Mouse (Mus musculus): ENCODE data around the gene Uggt2. TPM values are rescaled to one million over a fixed set of nuclear protein-coding genes. Genes with fewer than 3 reads are reported as not detected.

Uggt2 gene
- polyA plus RNA-seq, 1 experiment, result 2.6 TPM

DNA sequence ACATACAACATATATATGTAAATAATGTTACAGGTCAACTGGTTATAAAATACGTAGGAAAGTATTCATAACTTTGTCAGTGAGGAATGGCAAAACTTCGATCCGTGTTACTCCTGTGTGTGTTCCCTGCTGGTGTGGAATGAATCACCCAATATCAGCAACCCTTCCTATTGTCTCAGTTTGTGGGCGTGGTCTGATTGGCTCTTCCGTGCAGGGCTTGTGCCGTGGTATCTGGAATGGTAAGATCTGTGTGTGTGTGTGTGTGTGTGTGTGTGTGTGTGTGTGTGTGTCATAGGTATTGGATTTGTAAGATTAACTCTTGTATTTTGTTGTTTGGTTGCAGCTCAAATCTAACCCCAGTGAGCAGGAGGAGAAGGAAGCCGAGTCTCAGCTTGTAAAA is 131.6 kb downstream of the Uggt2 start:
- Histone ChIP-seq H3K4me3 (ENCODE audit: insufficient read depth, poor library complexity, severe bottlenecking) (no peak overlapping the region), H3K27me3 (ENCODE audit: control insufficient read depth, insufficient read depth, insufficient read length) (no peaks in the 10 kb centered on the region), H3K36me3 (ENCODE audit: control insufficient read depth, insufficient read depth) (peaks cover 39% of the 10 kb centered on the region), H3K79me2 (ENCODE audit: control insufficient read depth, insufficient read depth) (no peaks in the 10 kb centered on the region), H3ac (ENCODE audit: control insufficient read depth, insufficient read length, low read depth) (no peak overlapping the region), H3K79me3 (ENCODE audit: low read depth) (no peaks in the 10 kb centered on the region)
- TF ChIP-seq MAX (IDR thresholded peaks at IDR 0.05) (no peak), FOSL1 (IDR thresholded peaks at IDR 0.05; ENCODE audit: insufficient read depth, low read length, poor library complexity, severe bottlenecking) (no peak), CEBPB (IDR thresholded peaks at IDR 0.05; ENCODE audit: low read depth) (no peak), MYOD1 (IDR thresholded peaks at IDR 0.05; ENCODE audit: control insufficient read depth, insufficient read length, low read depth) (no peak), CTCF (IDR thresholded peaks at IDR 0.05; ENCODE audit: control insufficient read depth, insufficient read depth, insufficient read length) (no peak), MYOG (IDR thresholded peaks at IDR 0.05; ENCODE audit: control insufficient read depth, extremely low read depth, insufficient read length) (no peak)

DNA sequence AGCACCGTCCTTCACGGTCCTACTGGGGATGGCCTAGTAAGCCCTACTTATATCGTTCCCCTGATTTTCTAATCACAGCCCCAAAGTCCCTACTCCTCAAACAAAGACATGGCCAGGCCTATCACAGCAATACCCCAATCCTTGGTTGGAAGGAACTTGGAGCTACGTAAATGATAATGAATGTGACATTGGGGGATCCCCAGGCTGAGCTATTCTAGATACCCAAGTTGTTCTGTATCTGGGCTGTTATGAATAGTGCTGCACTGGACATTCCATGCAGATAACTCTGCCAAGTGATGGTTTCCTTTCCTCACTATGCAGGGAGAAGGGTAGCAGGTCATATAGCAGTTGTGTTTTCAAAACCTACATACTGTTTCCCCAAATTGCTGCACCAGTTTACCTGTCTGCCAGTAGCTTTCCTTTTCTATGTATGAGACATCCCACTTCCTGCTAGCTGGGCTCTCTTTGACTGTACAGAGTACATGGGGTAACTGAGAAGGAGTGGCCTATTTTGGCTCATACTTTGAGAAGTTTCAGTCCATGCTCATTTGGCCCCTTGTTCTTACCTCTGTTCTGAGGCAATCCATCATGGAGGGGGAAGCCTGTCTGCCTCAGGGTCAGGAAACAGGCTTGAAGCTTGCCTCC is 133.8 kb downstream of the Uggt2 start:
- no peak overlapping the region for H3K4me3 ChIP-seq (ENCODE audit: insufficient read depth, poor library complexity, severe bottlenecking)
- no peaks in the 10 kb centered on the region for H3K27me3 ChIP-seq (ENCODE audit: control insufficient read depth, insufficient read depth, insufficient read length)
- no peaks in the 10 kb centered on the region for H3K79me2 ChIP-seq (ENCODE audit: control insufficient read depth, insufficient read depth)
- no peak for TF ChIP-seq FOSL1 (IDR thresholded peaks at IDR 0.05; ENCODE audit: insufficient read depth, low read length, poor library complexity, severe bottlenecking)
- no peak for TF ChIP-seq MYOG (IDR thresholded peaks at IDR 0.05; ENCODE audit: control insufficient read depth, extremely low read depth, insufficient read length)
- no peak for TF ChIP-seq USF1 (IDR thresholded peaks at IDR 0.05; ENCODE audit: low read depth)
- TF ChIP-seq MYOD1 (IDR thresholded peaks at IDR 0.05; ENCODE audit: control insufficient read depth, insufficient read length, low read depth), result no peak
- TF ChIP-seq MAX (IDR thresholded peaks at IDR 0.05), result no peak
- H3K79me3 ChIP-seq (ENCODE audit: low read depth), result no peaks in the 10 kb centered on the region
- no peak overlapping the region for H3ac ChIP-seq (ENCODE audit: control insufficient read depth, insufficient read length, low read depth)
- peaks cover 40% of the 10 kb centered on the region for H3K36me3 ChIP-seq (ENCODE audit: control insufficient read depth, insufficient read depth)

- Histone ChIP-seq H3K27me3 (ENCODE audit: control insufficient read depth, insufficient read depth, insufficient read length) (no peaks in the 10 kb centered on the region), H3K4me3 (ENCODE audit: insufficient read depth, poor library complexity, severe bottlenecking) (no peak overlapping the region), H3K36me3 (ENCODE audit: control insufficient read depth, insufficient read depth) (peaks cover 56% of the 10 kb centered on the region), H3K79me2 (ENCODE audit: control insufficient read depth, insufficient read depth) (no peaks in the 10 kb centered on the region), H3K79me3 (ENCODE audit: low read depth) (no peaks in the 10 kb centered on the region), H3ac (ENCODE audit: control insufficient read depth, insufficient read length, low read depth) (no peak overlapping the region)
- no peak for TF ChIP-seq MYOD1 (IDR thresholded peaks at IDR 0.05; ENCODE audit: control insufficient read depth, insufficient read length, low read depth)
- TF ChIP-seq MYOG (IDR thresholded peaks at IDR 0.05; ENCODE audit: control insufficient read depth, extremely low read depth, insufficient read length), result no peak
- TF ChIP-seq FOSL1 (IDR thresholded peaks at IDR 0.05; ENCODE audit: insufficient read depth, low read length, poor library complexity, severe bottlenecking), result no peak
- no peak for TF ChIP-seq CTCF (IDR thresholded peaks at IDR 0.05; ENCODE audit: control insufficient read depth, insufficient read depth, insufficient read length)
- TF ChIP-seq USF1 (IDR thresholded peaks at IDR 0.05; ENCODE audit: low read depth), result no peak
- TF ChIP-seq MAX (IDR thresholded peaks at IDR 0.05), result no peak
Measured at GRCm38 (mm10) chr14:118958010-118958409, 141.2 kb downstream of the Uggt2 start.

- H3K79me3 ChIP-seq (ENCODE audit: low read depth), result peaks cover 31% of the 10 kb centered on the region
- H3K27me3 ChIP-seq (ENCODE audit: control insufficient read depth, insufficient read depth, insufficient read length), result no peaks in the 10 kb centered on the region
- H3K36me3 ChIP-seq (ENCODE audit: control insufficient read depth, insufficient read depth), result peaks cover 21% of the 10 kb centered on the region
- peaks cover 49% of the 10 kb centered on the region for H3K79me2 ChIP-seq (ENCODE audit: control insufficient read depth, insufficient read depth)
- no peak for TF ChIP-seq MAX (IDR thresholded peaks at IDR 0.05)
- no peak for TF ChIP-seq FOSL1 (IDR thresholded peaks at IDR 0.05; ENCODE audit: insufficient read depth, low read length, poor library complexity, severe bottlenecking)
- TF ChIP-seq MYOG (IDR thresholded peaks at IDR 0.05; ENCODE audit: control insufficient read depth, extremely low read depth, insufficient read length), result no peak
- TF ChIP-seq MYOD1 (IDR thresholded peaks at IDR 0.05; ENCODE audit: control insufficient read depth, insufficient read length, low read depth), result no peak
- TF ChIP-seq USF1 (IDR thresholded peaks at IDR 0.05; ENCODE audit: low read depth), result no peak
- no peak for TF ChIP-seq CTCF (IDR thresholded peaks at IDR 0.05; ENCODE audit: control insufficient read depth, insufficient read depth, insufficient read length)
- no peak for TF ChIP-seq CEBPB (IDR thresholded peaks at IDR 0.05; ENCODE audit: low read depth)
- H3K4me3 ChIP-seq (ENCODE audit: insufficient read depth, poor library complexity, severe bottlenecking), result no peak overlapping the region
- no peak overlapping the region for H3ac ChIP-seq (ENCODE audit: control insufficient read depth, insufficient read length, low read depth)
Measured at GRCm38 (mm10) chr14:118951912-118952583, 147.2 kb downstream of the Uggt2 start.

- H3K79me2 ChIP-seq (ENCODE audit: control insufficient read depth, insufficient read depth), result peaks cover 81% of the 10 kb centered on the region
- H3K36me3 ChIP-seq (ENCODE audit: control insufficient read depth, insufficient read depth), result peaks cover 5% of the 10 kb centered on the region
- no peaks in the 10 kb centered on the region for H3K27me3 ChIP-seq (ENCODE audit: control insufficient read depth, insufficient read depth, insufficient read length)
- no peak overlapping the region for H3K4me3 ChIP-seq (ENCODE audit: insufficient read depth, poor library complexity, severe bottlenecking)
- no peak for TF ChIP-seq MAX (IDR thresholded peaks at IDR 0.05)
- TF ChIP-seq CEBPB (IDR thresholded peaks at IDR 0.05; ENCODE audit: low read depth), result no peak
- TF ChIP-seq MYOD1 (IDR thresholded peaks at IDR 0.05; ENCODE audit: control insufficient read depth, insufficient read length, low read depth), result no peak
- TF ChIP-seq FOSL1 (IDR thresholded peaks at IDR 0.05; ENCODE audit: insufficient read depth, low read length, poor library complexity, severe bottlenecking), result no peak
- TF ChIP-seq MYOG (IDR thresholded peaks at IDR 0.05; ENCODE audit: control insufficient read depth, extremely low read depth, insufficient read length), result no peak
- no peak for TF ChIP-seq CTCF (IDR thresholded peaks at IDR 0.05; ENCODE audit: control insufficient read depth, insufficient read depth, insufficient read length)
- no peak for TF ChIP-seq USF1 (IDR thresholded peaks at IDR 0.05; ENCODE audit: low read depth)
- H3K79me3 ChIP-seq (ENCODE audit: low read depth), result peaks cover 52% of the 10 kb centered on the region
- no peak overlapping the region for H3ac ChIP-seq (ENCODE audit: control insufficient read depth, insufficient read length, low read depth)
Measured at GRCm38 (mm10) chr14:118948841-118949240, 150.4 kb downstream of the Uggt2 start.
